Mouse (Mus musculus) left cerebral cortex, postnatal 10 days (tissue): ENCODE measurements at regions not wholly inside any gene's neighbourhood (a gene's known extent, or its start where the extent isn't known, plus 50 kb on each side); places are given as distances from the start of the nearest gene placed in this dataset.
"Not testable (repeated sequence)": the region's sequence is repeated elsewhere in the genome, so short reads cannot be mapped to it uniquely, and the experiment has no call there.

ENCODE experiments used
- DNase-seq, 2 experiments: peaks; one replicate each; pipeline ENCODE4 v3.0.0; 2021 to 2022; ENCODE audit warnings: low spot score in 2 of 2, mixed read lengths in 1 of 2; ENCODE audit errors: extremely low spot score in 1 of 2
- intact Hi-C: fragments of 180-260 bp; cut with DNase I; formaldehyde crosslinking; loops from one replicate; pipeline ENCODE4 v1.15.1; 2025

DNA sequence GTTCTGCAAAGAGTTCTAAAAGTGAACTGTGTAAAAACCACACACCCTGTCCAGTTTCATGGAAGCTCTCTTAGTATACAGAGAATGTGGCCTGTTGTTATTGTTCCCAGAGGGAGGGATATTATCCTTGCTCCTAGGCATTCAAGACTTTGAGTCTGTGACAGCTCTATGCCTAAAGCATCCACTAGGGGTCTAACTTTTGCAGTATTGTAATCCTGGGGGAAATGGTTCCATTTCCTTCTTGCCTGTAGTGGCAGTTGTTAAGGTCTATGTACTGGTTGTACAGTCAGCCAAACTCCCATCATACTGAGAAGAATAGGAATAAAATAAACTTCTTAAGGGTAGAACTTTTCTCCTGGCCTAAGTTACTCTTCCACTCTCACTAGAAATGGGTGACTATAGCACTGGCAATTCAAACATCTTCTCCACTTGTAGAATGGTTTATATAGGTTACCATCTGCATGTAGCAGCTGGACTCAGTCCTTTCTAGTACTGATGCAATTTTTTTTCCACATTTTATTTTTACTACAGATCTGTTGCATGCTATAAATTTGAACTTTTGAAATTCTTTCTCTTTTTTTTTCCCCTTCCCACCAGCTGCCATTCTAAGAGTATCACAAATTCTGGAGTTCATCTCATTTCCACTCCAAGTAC lies 51.4 kb upstream of the Dpt start:
- intact Hi-C loops = no loop called here
- no peak for DNase-seq

DNA sequence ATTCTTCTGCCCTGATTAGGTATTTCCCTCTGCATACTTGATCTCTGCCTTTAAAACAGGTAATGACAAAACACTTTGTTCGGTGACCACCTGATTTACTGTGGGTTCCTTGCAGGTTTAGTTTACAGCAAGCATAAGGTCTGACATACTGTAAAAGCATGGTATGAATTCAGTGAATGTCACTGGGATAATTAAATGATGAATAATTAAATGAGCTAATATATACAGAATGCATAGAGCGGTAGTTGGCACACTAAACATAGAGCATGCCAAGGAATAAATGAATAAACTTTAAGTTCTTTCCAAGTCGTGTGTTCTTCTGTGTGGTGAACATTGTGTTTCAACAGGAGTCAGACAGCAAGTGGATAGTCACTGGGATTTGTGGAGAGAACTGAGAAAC lies 51.9 kb upstream of the Dpt start:
- intact Hi-C loops = no loop called here
- DNase-seq = no peak

DNA sequence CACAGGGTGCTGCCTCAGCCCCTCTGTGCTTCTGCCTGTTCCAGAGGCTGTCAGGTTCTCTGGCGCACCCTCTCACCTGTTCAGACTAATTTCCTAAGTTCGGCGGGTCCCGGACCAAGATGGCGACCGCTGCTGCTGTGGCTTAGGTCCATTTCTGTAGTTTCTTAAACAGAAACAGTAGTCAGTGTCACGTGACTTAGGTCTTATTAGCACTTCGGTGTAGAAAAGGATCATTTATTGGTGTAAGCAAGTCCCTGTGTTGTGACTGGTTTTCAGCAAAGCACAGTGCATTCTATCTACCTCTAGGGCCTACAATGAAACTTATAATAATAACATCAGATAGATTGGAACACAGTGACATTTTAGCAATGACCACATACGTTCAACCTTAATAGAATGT lies 53.5 kb upstream of the Dpt start:
- intact Hi-C loops, DNase-seq: not testable (repeated sequence)

DNA sequence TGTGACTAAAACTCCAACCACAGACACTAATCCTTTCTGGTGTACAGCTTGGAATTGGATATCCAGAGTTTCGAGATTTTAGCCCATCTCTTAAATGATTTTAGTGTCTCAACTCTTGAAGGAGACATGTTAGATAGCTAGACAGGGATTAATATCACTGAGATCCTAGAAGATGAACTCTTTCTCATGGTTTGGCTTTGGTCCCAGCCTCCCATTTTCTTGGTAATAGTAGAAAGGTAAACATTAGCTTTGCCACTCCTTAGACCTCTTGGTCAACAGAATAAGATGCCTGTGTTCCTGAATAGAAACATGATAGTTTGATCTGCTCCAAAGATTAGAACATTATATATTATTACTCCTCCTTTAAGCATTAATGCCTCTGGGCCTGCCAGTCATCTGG lies 60.8 kb upstream of the Dpt start:
- intact Hi-C loops = no loop called here
- no peak for DNase-seq

DNA sequence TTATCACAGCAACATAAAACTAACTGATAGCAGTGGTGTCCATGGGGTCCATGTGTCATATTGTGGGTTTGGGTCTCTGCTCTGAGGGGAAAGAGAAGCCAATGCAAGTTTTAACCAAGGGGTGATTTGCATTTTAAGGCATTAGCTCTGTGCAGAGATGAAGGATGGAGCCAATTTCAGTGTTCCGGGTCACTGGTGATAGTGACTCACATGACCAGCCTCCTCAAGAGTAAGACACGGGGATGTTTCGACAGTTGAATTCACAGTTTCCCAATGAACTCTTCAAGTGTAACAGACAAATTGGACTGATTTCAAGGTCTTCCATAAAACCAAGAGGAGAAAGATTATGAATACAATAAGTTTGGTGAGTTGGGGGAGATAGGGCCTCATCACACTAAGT lies 62.7 kb upstream of the Dpt start:
- DNase-seq = no peak
- intact Hi-C loops = no loop called here

DNA sequence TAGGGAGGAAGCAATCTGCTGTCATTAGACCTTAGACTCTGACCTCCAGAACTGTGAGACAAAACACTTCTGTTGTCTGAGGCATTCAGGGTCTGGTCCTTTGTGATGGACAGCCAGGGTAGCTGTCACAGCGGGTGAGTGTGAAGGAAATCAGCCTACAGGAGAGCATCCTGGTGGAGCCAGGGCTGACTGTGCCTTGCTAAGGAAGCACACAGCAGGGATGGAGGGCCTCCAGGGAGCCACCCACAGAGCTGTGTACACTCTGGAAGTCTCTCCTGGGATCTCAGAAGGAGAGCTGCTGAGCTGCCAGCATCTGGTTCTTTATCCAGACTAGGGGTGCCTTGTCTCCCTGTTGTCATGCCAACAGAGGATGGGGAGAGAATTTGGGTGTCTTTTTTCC lies 74.4 kb upstream of the Dpt start:
- peak; percentile 43 to 49 for DNase-seq
- intact Hi-C loops = no loop called here

DNA sequence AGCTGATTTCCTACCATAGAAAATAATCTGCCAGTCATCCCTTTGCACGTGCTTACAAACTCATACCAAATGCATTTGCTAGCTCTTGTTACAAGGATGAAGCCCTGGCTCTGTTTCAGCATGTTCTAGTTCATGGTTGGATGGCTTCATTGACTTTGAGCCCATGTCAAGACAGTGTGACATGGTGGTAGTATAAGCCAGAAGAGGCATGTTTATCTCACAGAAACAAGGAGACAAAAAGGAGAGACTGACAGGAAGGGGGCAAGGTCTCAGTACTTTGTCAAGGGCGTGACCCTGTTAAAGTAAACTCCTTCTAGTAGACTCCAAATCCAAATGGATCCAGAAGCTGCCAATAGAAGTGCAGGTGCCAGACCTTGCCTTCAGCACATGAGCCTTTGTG lies 81.5 kb upstream of the Dpt start:
- intact Hi-C loops = no loop called here
- no peak for DNase-seq

DNA sequence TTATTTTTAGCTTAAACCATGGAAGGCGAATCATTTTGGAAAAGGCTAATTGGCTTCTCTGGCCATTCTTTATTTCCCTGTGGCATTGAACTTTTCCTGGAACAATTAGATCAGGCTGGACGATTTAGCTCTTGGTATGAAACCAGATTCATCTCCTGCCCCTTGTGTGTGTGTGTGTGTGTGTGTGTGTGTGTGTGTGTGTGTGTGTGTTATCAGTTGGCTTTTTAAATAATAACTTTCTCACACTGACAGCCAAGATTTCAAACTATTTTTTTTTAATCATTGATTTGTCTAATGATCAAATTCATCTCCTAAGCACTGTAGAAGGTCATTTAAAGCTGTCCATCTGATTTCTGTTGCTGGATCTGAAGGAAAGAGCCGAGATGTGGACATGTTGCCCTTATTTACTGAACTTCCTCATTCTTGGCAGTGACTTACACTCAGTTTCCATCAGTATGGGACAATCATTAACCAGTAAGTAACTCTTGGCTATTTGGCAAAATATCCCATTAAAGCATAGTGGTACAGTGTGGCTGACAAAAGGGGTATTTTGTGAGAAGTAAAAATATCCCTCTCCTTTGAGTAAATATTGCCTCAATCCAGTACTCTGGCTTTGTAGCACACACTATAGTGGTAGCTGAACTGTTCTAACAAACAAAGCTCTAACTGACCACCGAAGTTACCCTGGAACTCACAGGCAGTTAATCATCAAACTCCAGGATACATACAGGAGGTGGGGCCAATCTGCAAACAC lies 82.5 kb upstream of the Dpt start:
- intact Hi-C loops = no loop called here
- DNase-seq = no peak

DNA sequence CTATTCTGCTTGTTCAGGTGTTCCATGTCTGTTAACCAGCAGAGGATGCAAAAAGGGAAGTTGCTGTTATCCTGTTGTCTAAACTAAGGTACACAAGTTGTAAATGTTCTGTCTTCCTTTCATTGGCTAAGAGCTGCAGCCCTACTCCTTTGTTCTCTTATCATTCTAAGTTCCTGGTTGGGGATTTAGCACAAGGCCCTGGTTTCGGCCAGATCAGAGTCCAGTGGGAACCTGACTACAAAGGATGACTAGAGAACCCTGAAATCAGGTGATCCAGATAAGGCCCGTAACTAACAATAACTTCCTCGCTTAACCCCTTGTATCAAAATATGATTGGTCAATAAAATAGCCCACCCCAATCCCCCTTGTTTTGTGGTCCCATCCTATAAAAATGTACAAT lies 83.9 kb upstream of the Dpt start:
- intact Hi-C loops = no loop called here
- DNase-seq = no peak

DNA sequence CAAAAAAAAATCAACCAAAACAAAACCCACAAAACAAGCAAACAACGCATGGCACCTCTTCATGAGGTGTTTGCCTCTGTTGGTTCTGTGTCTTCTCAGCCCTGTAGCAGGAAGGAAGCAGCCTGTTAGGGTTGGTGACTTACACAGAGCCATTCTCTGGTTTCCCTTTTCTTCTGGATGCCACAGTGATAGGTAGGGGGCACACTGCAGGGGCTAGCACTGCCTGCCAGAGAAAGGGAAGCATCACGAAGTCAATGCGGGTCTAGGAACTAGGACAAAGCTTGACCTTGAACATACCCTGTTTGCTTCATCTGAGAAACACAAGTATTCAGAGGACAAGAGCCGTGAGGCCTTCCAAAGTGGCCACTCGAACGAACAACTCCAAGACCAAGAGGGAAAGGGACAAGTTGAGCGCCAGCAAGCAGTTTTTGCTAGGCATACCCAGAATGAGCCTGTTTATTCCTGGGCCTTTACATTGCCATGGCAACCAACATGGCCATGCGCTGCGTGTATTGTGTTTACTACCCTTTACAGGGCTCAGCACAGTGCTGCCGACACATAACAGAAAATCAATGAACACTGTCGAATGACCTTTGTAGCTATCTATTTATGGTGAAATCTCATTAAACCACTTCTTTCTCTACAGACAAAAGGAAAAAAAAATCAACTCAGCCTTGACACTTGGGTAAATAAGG lies 91.9 kb upstream of the Dpt start:
- intact Hi-C loops = no loop called here
- peak; percentile 26 to 43 for DNase-seq

DNA sequence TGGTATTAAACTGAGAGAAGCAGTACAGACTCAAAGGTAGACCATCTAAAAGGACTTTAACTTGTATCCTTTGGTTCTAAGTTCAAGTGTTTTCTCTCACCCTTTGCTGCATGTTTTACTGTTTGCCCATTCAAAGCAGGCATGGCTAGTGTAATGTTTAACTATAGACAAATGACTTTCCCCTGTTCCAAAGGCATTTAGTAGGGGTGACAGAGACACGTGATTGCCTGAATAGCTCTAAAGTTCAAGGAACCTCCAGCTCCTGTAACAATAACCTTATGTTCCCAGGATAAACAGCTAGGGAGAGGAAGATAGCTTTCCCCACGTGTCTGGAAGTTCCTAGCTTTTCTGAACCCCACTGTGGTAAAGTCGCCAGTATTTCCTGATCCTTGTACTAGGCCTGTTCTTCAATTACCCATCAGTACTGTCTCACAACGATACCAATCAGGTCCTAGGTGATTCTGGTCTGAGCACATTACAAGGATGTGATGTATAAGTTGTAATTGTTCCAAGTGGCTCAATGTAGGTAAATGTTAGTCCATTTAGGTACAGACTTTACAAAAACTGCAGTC lies 92.8 kb upstream of the Dpt start:
- intact Hi-C loops = no loop called here
- no peak for DNase-seq

DNA sequence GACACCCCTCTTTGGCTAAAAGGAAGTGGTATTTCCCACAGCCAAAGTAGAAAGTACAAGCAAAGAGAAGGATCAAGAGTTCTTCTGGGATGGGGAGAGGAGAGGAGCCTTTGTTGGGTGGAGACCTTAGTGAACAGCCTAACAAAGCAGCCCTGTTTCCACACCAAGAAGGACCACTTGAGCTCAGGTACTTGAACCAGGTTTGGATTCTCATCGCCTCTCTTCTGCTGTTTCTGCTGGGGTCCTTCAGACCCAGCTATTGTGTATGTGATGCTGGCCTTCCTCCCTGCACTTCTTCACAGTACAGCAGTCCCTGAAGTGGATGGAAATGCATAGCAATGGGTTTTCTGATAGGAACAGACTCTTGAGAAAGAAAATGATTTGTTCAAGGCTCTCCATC lies 106.4 kb upstream of the Dpt start:
- no peak for DNase-seq

DNA sequence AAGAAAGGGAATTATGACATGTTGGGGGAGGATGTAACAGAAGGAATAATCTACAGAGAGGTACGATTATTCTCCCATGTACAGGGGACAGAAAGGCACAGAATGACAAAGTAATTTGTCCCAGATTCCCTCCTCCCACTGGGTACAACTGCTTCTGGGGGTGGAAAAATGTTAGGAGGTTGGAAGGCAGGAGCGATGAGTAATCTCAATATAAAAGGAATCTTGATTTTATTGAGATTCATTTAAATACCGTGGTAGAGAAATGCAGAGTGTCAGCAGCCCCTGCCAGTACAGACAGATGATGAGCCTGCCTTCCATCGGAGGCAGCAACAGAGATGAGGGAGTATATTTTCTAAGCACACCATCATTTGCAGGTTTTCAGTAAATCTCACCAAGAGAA lies 107.1 kb upstream of the Dpt start:
- peak in 1 of 2 experiments; percentile 40 for DNase-seq
- intact Hi-C loops = loop anchor here (5.0 to 10.0 kb wide), 2 partner anchors 205 to 232 kb away; partner anchors contain the start of gene Atp1b1

More for the DNA sequence above, 106.4 kb upstream of the Dpt start:
- intact Hi-C loops = no loop called here

DNA sequence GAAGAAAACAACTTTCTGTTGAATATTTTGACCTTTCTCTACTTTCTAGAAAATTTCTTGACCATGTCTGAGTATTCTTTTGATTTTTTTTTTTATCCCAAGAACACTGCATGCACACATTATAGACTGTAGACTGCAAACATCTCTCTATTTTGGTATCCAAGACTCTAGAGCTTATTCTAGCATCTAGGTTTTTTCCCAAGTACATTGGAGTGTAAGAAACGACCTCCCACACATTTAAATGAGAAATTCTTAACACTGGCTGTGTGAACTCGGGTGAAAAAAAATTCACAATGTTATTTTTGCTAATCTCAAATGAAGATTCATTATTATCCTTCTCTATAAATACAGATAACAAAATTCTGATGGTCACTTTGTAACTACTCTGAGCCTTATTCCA lies 112.0 kb upstream of the Dpt start:
- no peak for DNase-seq
- intact Hi-C loops = loop anchor here (10.0 kb wide), 1 partner anchor 210 kb away; no protein-coding TSS in a partner anchor

DNA sequence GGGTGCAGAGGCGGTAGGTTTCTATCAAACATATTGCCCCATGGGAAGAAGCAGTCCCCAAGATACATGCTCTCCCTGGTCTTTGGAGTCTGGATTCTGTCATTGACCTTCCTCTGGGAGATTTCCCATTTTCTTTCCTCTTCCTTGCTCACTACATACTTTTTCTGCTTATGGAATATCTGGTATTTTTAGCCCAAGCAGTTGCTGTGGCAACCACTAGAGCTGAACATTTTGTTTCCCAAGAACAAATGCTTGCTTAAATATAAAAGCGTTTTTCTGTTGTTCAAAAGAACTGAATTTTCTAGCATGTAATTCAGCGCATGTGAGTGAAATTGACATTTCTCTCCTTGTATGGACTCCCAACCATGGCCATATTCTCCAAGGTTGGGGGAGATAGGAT lies 112.7 kb upstream of the Dpt start:
- peak in 1 of 2 experiments; percentile 49 for DNase-seq
- intact Hi-C loops = loop anchor here (10.0 kb wide), 1 partner anchor 211 kb away; no protein-coding TSS in a partner anchor

DNA sequence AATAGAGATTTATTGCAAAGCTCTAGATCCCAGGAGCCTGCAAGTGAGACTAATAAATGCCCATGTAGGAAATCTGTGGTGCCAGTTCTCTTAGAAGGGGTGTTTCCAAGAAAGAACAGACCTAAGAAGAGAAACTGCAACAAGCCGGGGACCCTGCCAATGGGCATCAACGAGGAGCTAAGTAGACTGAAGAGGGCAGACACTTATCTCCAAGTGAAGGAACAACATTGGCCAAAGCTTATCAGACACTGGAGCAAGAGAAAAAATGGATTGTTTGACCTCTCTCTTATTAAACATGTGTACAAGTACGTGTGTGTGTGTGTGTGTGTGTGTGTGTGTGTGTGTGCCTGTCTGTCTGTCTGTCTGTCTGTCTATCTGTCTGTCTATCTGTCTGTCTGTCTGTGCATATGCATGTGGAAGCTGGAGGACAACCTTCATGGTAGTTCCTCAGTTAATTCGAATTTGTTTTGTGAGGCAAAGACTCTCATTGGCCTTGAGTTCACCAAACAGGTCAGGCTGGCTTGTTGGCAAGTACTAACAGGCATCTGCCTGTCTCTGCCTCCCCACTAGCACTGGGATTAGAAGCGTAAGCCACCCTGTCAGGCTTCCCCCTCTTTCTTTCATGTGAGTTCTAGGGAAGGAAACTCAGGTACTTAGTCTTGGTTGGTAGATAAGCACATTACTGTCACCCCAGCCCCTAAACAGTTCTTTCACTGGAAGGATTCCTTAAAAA lies 113.4 kb upstream of the Dpt start:
- no peak for DNase-seq
- intact Hi-C loops = loop anchor here (10.0 kb wide), 1 partner anchor 212 kb away; no protein-coding TSS in a partner anchor

DNA sequence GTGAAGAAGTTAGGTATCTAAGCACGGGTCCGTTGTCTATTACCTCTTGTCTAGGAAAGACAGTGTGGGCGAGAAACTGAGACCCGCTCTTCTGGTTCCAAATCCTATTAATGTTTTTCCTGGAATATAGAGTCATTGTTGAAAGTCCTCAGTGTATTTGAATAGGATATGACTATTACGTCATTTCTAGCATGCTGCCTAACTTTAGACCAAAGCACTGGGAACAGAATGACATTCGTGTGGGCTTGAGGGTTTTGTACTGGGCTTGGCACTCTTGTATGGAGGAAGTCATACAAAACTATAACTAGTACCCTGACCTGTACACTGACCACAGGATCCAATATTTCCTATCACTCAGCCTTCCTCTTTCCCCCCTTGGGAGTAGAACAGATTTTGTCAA lies 114.0 kb upstream of the Dpt start:
- intact Hi-C loops = loop anchor here (10.0 kb wide), 1 partner anchor 212 kb away; no protein-coding TSS in a partner anchor
- DNase-seq = no peak

DNA sequence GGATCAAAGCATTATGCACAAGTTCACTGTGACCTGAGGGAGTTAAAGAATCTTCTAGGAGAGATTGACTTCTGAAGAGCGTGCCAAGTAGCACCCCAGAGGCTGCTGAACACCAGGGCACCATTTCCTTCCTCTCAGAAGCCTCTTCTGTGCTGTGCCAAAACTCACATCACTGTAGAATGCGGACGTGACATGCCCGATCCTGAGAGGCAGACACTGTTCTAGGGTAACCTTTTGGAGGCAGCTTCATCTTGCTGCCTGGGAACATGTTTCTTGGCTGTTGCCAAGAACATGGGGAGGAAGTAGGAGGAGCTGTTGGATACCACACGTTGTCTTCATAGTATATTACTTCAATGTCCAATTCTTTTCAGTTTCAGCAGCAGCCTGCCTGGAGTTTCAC lies 114.9 kb upstream of the Dpt start:
- DNase-seq = peak in 1 of 2 experiments; percentile 23
- intact Hi-C loops = loop anchor here (10.0 kb wide), 1 partner anchor 213 kb away; no protein-coding TSS in a partner anchor

DNA sequence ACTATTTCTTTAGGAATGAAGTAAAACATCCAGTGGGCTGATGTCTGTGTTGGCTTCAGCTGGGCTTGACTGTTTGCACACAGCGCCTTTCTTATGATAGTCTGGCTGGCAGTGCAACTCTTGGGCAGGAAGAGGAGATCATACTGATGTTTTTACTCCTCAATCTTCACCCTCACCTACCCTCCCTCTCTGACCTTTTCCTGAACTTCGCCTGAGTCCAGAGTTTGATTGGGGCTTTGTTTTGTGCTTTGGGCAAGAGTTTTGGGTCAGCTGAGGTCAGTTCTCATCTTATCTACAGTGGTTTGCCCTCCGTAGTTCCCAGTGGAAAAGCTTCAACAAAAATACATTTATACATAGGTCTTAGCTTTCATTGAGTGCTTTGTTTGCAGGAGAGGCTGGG lies 118.1 kb upstream of the Dpt start:
- no peak for DNase-seq
- intact Hi-C loops = no loop called here
